Mouse (Mus musculus): ENCODE results near the gene Ptafr. TPM values are rescaled to one million over a fixed set of nuclear protein-coding genes. Genes with fewer than 3 reads are reported as not detected.

The Ptafr gene
- polyA plus RNA-seq, 2 experiments: 0.36 to 1.3 TPM

- Histone ChIP-seq H3K4me2 (replicated peaks; ENCODE audit: low read depth, low read length, severe bottlenecking) (no peak overlapping the region), H3K9me3 (ENCODE audit: control insufficient read depth, low read length) (no peaks in the 10 kb centered on the region), H3K27ac (replicated peaks; ENCODE audit: low read depth, low read length) (no peak overlapping the region)
Observed at GRCm38 (mm10) chr4:132524321-132524741, 39.5 kb upstream of the Ptafr start.

GRCm38 (mm10) chr4:132524808-132525207, 39.1 kb upstream of the Ptafr start:
- Histone ChIP-seq H3K4me2 (replicated peaks; ENCODE audit: low read depth, low read length, severe bottlenecking) (no peak overlapping the region), H3K9me3 (ENCODE audit: control insufficient read depth, low read length) (no peaks in the 10 kb centered on the region), H3K36me3 (ENCODE audit: control insufficient read depth, insufficient read depth, low read length) (peaks cover 3% of the 10 kb centered on the region; the same call in 1 of the 2 replicates), H3K27ac (replicated peaks; ENCODE audit: low read depth, low read length) (no peak overlapping the region), H3K4me1 (ENCODE audit: control insufficient read depth, insufficient read depth, low read length) (peaks cover 6% of the 10 kb centered on the region; the same call in 1 of the 2 replicates), H3K9ac (ENCODE audit: low read depth, low read length, severe bottlenecking) (no peak overlapping the region), H3K27me3 (ENCODE audit: control insufficient read depth, insufficient read depth, low read length) (no peaks in the 10 kb centered on the region), H3K4me3 (replicated peaks; ENCODE audit: low read length) (no peak overlapping the region)
- DNase-seq (ENCODE audit: low spot score): no peak
- no peak for ATAC-seq (ENCODE audit: low FRiP score, low read depth)
- TF ChIP-seq POLR2A (IDR thresholded peaks at IDR 0.05; ENCODE audit: borderline replicate concordance, extremely low read depth, insufficient read depth, insufficient read length): no peak
- WGBS: 46% methylated on average over 6 of the region's 6 CpGs

More at GRCm38 (mm10) chr4:132524321-132524741, 39.5 kb upstream of the Ptafr start:
- Histone ChIP-seq H3K9ac (ENCODE audit: low read depth, low read length, severe bottlenecking) (no peak overlapping the region), H3K36me3 (ENCODE audit: control insufficient read depth, insufficient read depth, low read length) (no peaks in the 10 kb centered on the region), H3K27me3 (ENCODE audit: control insufficient read depth, insufficient read depth, low read length) (no peaks in the 10 kb centered on the region), H3K4me1 (ENCODE audit: control insufficient read depth, insufficient read depth, low read length) (peaks cover 6% of the 10 kb centered on the region; the same call in 1 of the 2 replicates), H3K4me3 (replicated peaks; ENCODE audit: low read length) (no peak overlapping the region)
- TF ChIP-seq POLR2A (IDR thresholded peaks at IDR 0.05; ENCODE audit: borderline replicate concordance, extremely low read depth, insufficient read depth, insufficient read length): no peak
- ATAC-seq (ENCODE audit: low FRiP score, low read depth) (no peak), DNase-seq (ENCODE audit: low spot score) (no peak)
- 22% methylated on average over 11 of the region's 11 CpGs for WGBS

GRCm38 (mm10) chr4:132526678-132527077, 37.2 kb upstream of the Ptafr start:
- WGBS: 51% methylated on average over 2 of the region's 2 CpGs
- Histone ChIP-seq H3K27me3 (ENCODE audit: control insufficient read depth, insufficient read depth, low read length) (no peaks in the 10 kb centered on the region), H3K4me1 (ENCODE audit: control insufficient read depth, insufficient read depth, low read length) (peaks cover 6% of the 10 kb centered on the region; the same call in 1 of the 2 replicates), H3K9me3 (ENCODE audit: control insufficient read depth, low read length) (no peaks in the 10 kb centered on the region), H3K4me2 (replicated peaks; ENCODE audit: low read depth, low read length, severe bottlenecking) (no peak overlapping the region), H3K9ac (ENCODE audit: low read depth, low read length, severe bottlenecking) (no peak overlapping the region), H3K36me3 (ENCODE audit: control insufficient read depth, insufficient read depth, low read length) (peaks cover 16% of the 10 kb centered on the region), H3K27ac (replicated peaks; ENCODE audit: low read depth, low read length) (no peak overlapping the region), H3K4me3 (replicated peaks; ENCODE audit: low read length) (no peak overlapping the region)
- no peak for ATAC-seq (ENCODE audit: low FRiP score, low read depth)
- DNase-seq (ENCODE audit: low spot score): no peak
- no peak for TF ChIP-seq POLR2A (IDR thresholded peaks at IDR 0.05; ENCODE audit: borderline replicate concordance, extremely low read depth, insufficient read depth, insufficient read length)

GRCm38 (mm10) chr4:132527917-132528522, 35.8 kb upstream of the Ptafr start:
- Histone ChIP-seq H3K4me3 (replicated peaks; ENCODE audit: low read length) (no peak overlapping the region), H3K4me2 (replicated peaks; ENCODE audit: low read depth, low read length, severe bottlenecking) (no peak overlapping the region), H3K9me3 (ENCODE audit: control insufficient read depth, low read length) (no peaks in the 10 kb centered on the region), H3K27me3 (ENCODE audit: control insufficient read depth, insufficient read depth, low read length) (no peaks in the 10 kb centered on the region), H3K4me1 (ENCODE audit: control insufficient read depth, insufficient read depth, low read length) (peaks cover 9% of the 10 kb centered on the region), H3K9ac (ENCODE audit: low read depth, low read length, severe bottlenecking) (no peak overlapping the region), H3K27ac (replicated peaks; ENCODE audit: low read depth, low read length) (no peak overlapping the region), H3K36me3 (ENCODE audit: control insufficient read depth, insufficient read depth, low read length) (peaks cover 16% of the 10 kb centered on the region)
- ATAC-seq (ENCODE audit: low FRiP score, low read depth) (no peak), DNase-seq (ENCODE audit: low spot score) (no peak)
- no peak for TF ChIP-seq POLR2A (IDR thresholded peaks at IDR 0.05; ENCODE audit: borderline replicate concordance, extremely low read depth, insufficient read depth, insufficient read length)
- WGBS: 89% methylated on average over 8 of the region's 8 CpGs

GRCm38 (mm10) chr4:132529344-132529743, 34.5 kb upstream of the Ptafr start:
- WGBS: 70% methylated on average over 4 of the region's 4 CpGs

More at GRCm38 (mm10) chr4:132529344-132529743, 34.5 kb upstream of the Ptafr start:
- Histone ChIP-seq H3K27ac (replicated peaks; ENCODE audit: low read depth, low read length) (no peak overlapping the region), H3K9ac (ENCODE audit: low read depth, low read length, severe bottlenecking) (no peak overlapping the region), H3K9me3 (ENCODE audit: control insufficient read depth, low read length) (no peaks in the 10 kb centered on the region), H3K27me3 (ENCODE audit: control insufficient read depth, insufficient read depth, low read length) (no peaks in the 10 kb centered on the region), H3K36me3 (ENCODE audit: control insufficient read depth, insufficient read depth, low read length) (peaks cover 16% of the 10 kb centered on the region), H3K4me3 (replicated peaks; ENCODE audit: low read length) (no peak overlapping the region), H3K4me1 (ENCODE audit: control insufficient read depth, insufficient read depth, low read length) (peaks cover 8% of the 10 kb centered on the region), H3K4me2 (replicated peaks; ENCODE audit: low read depth, low read length, severe bottlenecking) (no peak overlapping the region)
- no peak for ATAC-seq (ENCODE audit: low FRiP score, low read depth)
- no peak for DNase-seq (ENCODE audit: low spot score)
- no peak for TF ChIP-seq POLR2A (IDR thresholded peaks at IDR 0.05; ENCODE audit: borderline replicate concordance, extremely low read depth, insufficient read depth, insufficient read length)
